Mouse (Mus musculus) midbrain, embryonic 16.5 days (tissue): Measurements from ENCODE around the gene Tor4a. TPM values are rescaled to one million over a fixed set of nuclear protein-coding genes. Genes with fewer than 3 reads are reported as not detected.

Experiments used
- ATAC-seq: fragments of 200-750 bp; cut with Nextera tagmentation; 2 replicates; pipeline ENCODE4 v1.8.0; 2017; ENCODE audit warnings: moderate TSS enrichment
- H3K27ac ChIP-seq: fragments of 300-500 bp; sonication (generic); 2 replicates; pipeline ENCODE4 v1.5.1; 2014; ENCODE audit warnings: mild to moderate bottlenecking, low read length, mixed read lengths
- H3K27me3 ChIP-seq: fragments of 300-500 bp; sonication (generic); 2 replicates; pipeline ENCODE4 v1.6.1; 2014; ENCODE audit warnings: low read depth, low read length, mixed read lengths; ENCODE audit not compliant: control insufficient read depth, insufficient read depth
- H3K36me3 ChIP-seq: fragments of 300-500 bp; sonication (generic); 2 replicates; pipeline ENCODE4 v1.6.1; 2014; ENCODE audit warnings: mild to moderate bottlenecking, low read length, moderate library complexity, mixed read lengths; ENCODE audit not compliant: control insufficient read depth, insufficient read depth
- H3K4me1 ChIP-seq: fragments of 300-500 bp; sonication (generic); 2 replicates; pipeline ENCODE4 v1.6.1; 2014; ENCODE audit warnings: mild to moderate bottlenecking, low read length, mixed read lengths; ENCODE audit not compliant: control insufficient read depth, insufficient read depth
- H3K4me2 ChIP-seq: fragments of 300-500 bp; sonication (generic); 2 replicates; pipeline ENCODE4 v1.6.1; 2014; ENCODE audit warnings: mild to moderate bottlenecking, low read length, mixed read lengths
- H3K4me3 ChIP-seq: fragments of 300-500 bp; sonication (generic); 2 replicates; pipeline ENCODE4 v1.5.1; 2014; ENCODE audit warnings: low read depth, mild to moderate bottlenecking, low read length, moderate library complexity, mixed read lengths
- H3K9ac ChIP-seq: fragments of 300-500 bp; sonication (generic); 2 replicates; pipeline ENCODE4 v1.6.1; 2014; ENCODE audit warnings: low read depth, low read length, mixed read lengths
- H3K9me3 ChIP-seq: fragments of 300-500 bp; sonication (generic); replicated peaks from 2 replicates; pipeline ENCODE4 v1.6.1; 2014; ENCODE audit warnings: mild to moderate bottlenecking, low read length, mixed read lengths; ENCODE audit not compliant: control insufficient read depth, poor library complexity, severe bottlenecking
- WGBS: fragments of 180-500 bp; shearing (Covaris S2); extraction: QIAGEN DNeasy Blood & Tissue Kit; methylation state at CpG from one replicate; pipeline ENCODE4 v1.1.7; 2014; 5-methylcytosine and 5-hydroxymethylcytosine counted together
- polyA plus RNA-seq: library from polyadenylated mRNA; unstranded; fragments of >200 nt; fragmentation: Nextera tagmentation; extraction: Ambion mirVana; gene quantifications from 2 replicates; pipeline ENCODE4 v1.2.1, GENCODE M21; 2015

Tor4a gene
- polyA plus RNA-seq, 1 experiment from 2014 or later, result 1.2 TPM

DNA sequence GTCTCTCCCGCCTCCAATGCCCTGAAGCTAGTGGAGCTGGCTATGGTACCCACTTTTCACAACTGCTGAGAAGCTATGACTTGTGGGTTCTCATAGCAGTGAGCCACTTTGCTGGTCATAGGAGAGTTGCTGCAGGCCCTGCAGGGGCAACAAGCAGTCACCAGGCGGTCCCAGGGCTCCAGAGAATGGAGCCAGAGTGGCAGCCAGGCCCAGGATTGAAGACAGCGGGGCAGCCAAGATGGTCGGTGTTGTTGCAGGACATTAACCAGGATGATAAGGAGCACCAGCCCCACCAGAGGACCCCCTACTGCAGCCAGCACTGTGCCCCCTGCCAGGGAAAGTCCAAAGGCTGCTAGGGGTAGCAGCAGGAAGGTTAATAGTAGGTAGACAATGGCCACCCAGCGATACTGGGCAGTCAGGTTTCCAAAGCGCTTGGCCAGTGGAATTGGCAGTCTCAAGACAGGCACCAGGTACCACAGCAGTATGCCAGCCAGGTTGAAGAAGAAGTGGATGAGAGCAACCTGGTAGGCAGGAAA is 32.4 kb upstream of the Tor4a start:
- H3K4me3 ChIP-seq, result no peak overlapping the region
- 72% methylated on average over 6 of the region's 6 CpGs for WGBS
- no peaks in the 10 kb centered on the region for H3K36me3 ChIP-seq
- H3K4me2 ChIP-seq, result no peak overlapping the region
- H3K27me3 ChIP-seq, result no peaks in the 10 kb centered on the region; the same call in 1 of the 2 replicates
- H3K4me1 ChIP-seq, result peaks cover 9% of the 10 kb centered on the region
- no peak for ATAC-seq
- no peak overlapping the region for H3K9ac ChIP-seq
- H3K27ac ChIP-seq, result no peak overlapping the region
- no peaks in the 10 kb centered on the region for H3K9me3 ChIP-seq

DNA sequence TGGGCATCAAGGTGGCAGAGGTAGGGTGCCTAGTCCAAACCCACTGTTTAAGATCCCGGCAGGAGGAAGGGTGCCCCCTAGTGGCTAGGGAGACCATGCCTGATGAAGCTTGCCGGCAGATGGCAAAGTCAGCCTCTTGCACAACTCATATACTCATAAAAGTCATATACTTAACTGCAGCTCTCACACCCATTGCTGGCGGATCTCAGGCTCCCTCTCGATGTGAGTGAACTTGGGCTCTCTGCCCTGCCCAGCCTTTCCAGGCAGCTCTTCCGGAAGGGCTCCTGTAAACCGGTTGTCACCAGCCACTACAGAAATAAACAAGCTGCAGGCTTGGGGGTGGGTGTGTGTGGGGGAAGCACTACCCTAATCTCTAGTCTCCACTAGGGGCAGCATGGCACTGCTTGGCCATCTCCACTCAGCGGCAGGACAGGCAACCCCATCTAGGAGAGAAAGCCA is 31.8 kb upstream of the Tor4a start:
- no peaks in the 10 kb centered on the region for H3K36me3 ChIP-seq
- H3K9me3 ChIP-seq, result no peaks in the 10 kb centered on the region
- H3K27me3 ChIP-seq, result no peaks in the 10 kb centered on the region; the same call in 1 of the 2 replicates
- H3K4me1 ChIP-seq, result peaks cover 12% of the 10 kb centered on the region
- 1% methylated on average over 7 of the region's 7 CpGs for WGBS
- peak overlapping the region; percentile 3; the same call in 1 of the 2 replicates for H3K4me3 ChIP-seq
- no peak for ATAC-seq
- no peak overlapping the region for H3K9ac ChIP-seq
- H3K4me2 ChIP-seq, result peak overlapping the region; percentile 25
- peak overlapping the region; percentile 2; the same call in 1 of the 2 replicates for H3K27ac ChIP-seq

DNA sequence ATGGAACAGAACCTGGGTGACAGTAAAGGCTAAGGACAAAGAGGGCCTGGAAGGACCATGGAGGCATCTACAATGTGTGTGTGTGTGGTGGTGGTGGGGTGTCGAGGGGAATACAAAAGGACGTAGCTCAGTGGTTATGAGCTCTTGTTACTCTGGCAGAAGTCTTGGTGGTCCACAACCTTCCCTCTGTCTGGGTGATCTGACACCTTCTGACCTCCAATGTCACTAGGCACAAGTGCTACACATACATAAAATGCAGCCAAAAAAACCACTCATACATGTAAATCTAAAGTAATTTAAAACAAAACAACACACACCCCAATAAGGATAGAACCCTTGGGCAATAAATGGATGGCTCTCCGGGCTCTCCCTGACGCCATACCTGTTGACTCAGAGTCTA is 30.7 kb upstream of the Tor4a start:
- Histone ChIP-seq H3K4me1 (peaks cover 15% of the 10 kb centered on the region), H3K9me3 (no peaks in the 10 kb centered on the region), H3K4me2 (no peak overlapping the region), H3K27ac (no peak overlapping the region), H3K27me3 (no peaks in the 10 kb centered on the region; the same call in 1 of the 2 replicates), H3K36me3 (no peaks in the 10 kb centered on the region), H3K4me3 (no peak overlapping the region), H3K9ac (no peak overlapping the region)
- ATAC-seq, result no peak
- 90% methylated on average over 4 of the region's 4 CpGs for WGBS

- no peak overlapping the region for H3K4me2 ChIP-seq
- H3K27ac ChIP-seq, result no peak overlapping the region
- WGBS, result 90% methylated on average over 5 of the region's 5 CpGs
- H3K27me3 ChIP-seq, result no peaks in the 10 kb centered on the region; the same call in 1 of the 2 replicates
- H3K9me3 ChIP-seq, result no peaks in the 10 kb centered on the region
- no peak overlapping the region for H3K4me3 ChIP-seq
- no peak overlapping the region for H3K9ac ChIP-seq
- ATAC-seq, result no peak
- H3K4me1 ChIP-seq, result peaks cover 15% of the 10 kb centered on the region
- H3K36me3 ChIP-seq, result no peaks in the 10 kb centered on the region
Observed at GRCm38 (mm10) chr2:25226864-25227263, 30.2 kb upstream of the Tor4a start.

- 76% methylated on average over 8 of the region's 8 CpGs for WGBS
- no peaks in the 10 kb centered on the region for H3K27me3 ChIP-seq
- ATAC-seq, result no peak
- H3K9me3 ChIP-seq, result no peaks in the 10 kb centered on the region
- H3K9ac ChIP-seq, result no peak overlapping the region
- H3K4me3 ChIP-seq, result no peak overlapping the region
- no peaks in the 10 kb centered on the region for H3K36me3 ChIP-seq
- H3K27ac ChIP-seq, result peak overlapping the region; percentile 97
- peaks cover 15% of the 10 kb centered on the region for H3K4me1 ChIP-seq
- H3K4me2 ChIP-seq, result peak overlapping the region; percentile 58
Observed at GRCm38 (mm10) chr2:25225811-25226379, 29.2 kb upstream of the Tor4a start.

GRCm38 (mm10) chr2:25224766-25225752 is 28.4 kb upstream of the Tor4a start:
- H3K36me3 ChIP-seq, result no peaks in the 10 kb centered on the region
- H3K4me3 ChIP-seq, result peak overlapping the region; percentile 50
- peaks cover 15% of the 10 kb centered on the region for H3K4me1 ChIP-seq
- no peaks in the 10 kb centered on the region for H3K27me3 ChIP-seq
- peak; percentile 98 for ATAC-seq
- peak overlapping the region; percentile 97 for H3K27ac ChIP-seq
- peak overlapping the region; percentile 58 for H3K4me2 ChIP-seq
- H3K9me3 ChIP-seq, result no peaks in the 10 kb centered on the region
- WGBS, result 2% methylated on average over 40 of the region's 41 CpGs
- H3K9ac ChIP-seq, result peak overlapping the region; percentile 73

DNA sequence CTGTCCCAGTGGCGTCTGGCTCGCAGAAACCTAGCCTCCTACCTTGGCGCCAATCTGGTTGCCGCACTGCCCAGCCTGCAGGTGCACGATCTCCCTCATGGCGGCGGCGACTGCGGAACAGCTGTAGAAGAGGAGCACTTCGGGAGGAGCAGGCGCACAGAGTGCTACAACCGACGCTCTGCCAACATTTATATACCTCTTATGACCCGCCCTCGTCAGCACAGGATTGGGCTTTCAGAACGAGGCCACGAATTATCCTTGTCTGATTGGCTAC is 27.7 kb upstream of the Tor4a start, which contains the start of gene Tubb4b:
Gene Tubb4b (minus strand): TSS at position 211 of the 274 bp plus-strand sequence.
- peak within 1 kb of the TSS; percentile 86 for H3K9ac ChIP-seq
- no peaks in the 10 kb centered on the region for H3K9me3 ChIP-seq
- WGBS, result 0% methylated on average over 17 of the region's 17 CpGs
- no peaks in the 10 kb centered on the region for H3K27me3 ChIP-seq
- H3K4me2 ChIP-seq, result peak within 1 kb of the TSS; percentile 97
- H3K27ac ChIP-seq, result peak within 1 kb of the TSS; percentile 97
- H3K4me1 ChIP-seq, result peaks cover 15% of the 10 kb centered on the region
- H3K36me3 ChIP-seq, result no peaks in the 10 kb centered on the region
- H3K4me3 ChIP-seq, result peak within 1 kb of the TSS; percentile 84
- no peak for ATAC-seq

DNA sequence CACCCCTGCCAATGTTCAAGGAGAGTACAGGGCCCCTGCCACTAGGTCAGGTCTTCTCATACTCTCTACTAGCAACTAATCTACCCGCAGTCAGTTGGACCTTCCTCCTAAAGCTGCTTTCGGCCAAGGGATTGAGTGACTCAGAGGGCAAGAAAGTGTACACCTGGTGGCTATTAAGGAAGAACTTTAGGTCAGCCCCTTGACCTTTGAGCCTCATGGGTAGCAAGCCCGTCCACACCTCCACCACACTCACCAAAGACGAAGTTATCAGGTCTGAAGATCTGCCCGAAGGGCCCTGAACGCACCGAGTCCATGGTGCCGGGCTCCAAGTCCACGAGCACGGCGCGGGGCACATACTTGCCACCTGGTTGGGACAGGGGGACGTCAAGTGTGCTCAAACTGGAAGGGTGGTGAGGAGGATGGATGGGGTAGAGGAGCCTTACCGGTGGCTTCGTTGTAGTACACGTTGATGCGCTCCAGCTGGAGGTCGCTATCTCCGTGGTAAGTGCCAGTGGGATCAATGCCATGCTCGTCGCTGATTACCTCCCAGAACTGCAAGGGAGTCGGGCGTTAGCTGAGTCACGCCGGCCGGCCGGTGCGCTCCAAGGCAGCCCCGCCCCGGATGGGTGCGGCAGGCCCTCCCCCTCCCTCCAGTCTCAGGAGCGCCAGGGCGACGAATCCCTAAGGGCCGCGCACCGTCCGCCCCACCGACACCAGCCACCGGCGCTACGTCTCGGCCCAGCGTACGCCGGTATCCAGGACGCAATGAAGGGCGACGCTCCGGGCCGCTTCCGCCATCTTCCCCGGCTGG is 27.2 kb upstream of the Tor4a start:
- Histone ChIP-seq H3K27ac (peak overlapping the region; percentile 88), H3K4me3 (peak overlapping the region; percentile 84), H3K27me3 (no peaks in the 10 kb centered on the region), H3K9ac (peak overlapping the region; percentile 86), H3K36me3 (no peaks in the 10 kb centered on the region), H3K4me2 (peak overlapping the region; percentile 97), H3K4me1 (peaks cover 14% of the 10 kb centered on the region), H3K9me3 (no peaks in the 10 kb centered on the region)
- 2% methylated on average over 51 of the region's 53 CpGs for WGBS
- ATAC-seq, result peak; percentile 32
